Mouse (Mus musculus) cerebellum, adult (tissue): ENCODE results near the gene Ctnnbl1.

Experiments used
- ATAC-seq: cut with Nextera tagmentation; 2 replicates; pipeline ENCODE4 v1.9.2; 2017; ENCODE audit warnings: mild to moderate bottlenecking, moderate library complexity, mixed read lengths; ENCODE audit not compliant: insufficient number of reproducible peaks, low FRiP score, low TSS enrichment

Gene Ctnnbl1

DNA sequence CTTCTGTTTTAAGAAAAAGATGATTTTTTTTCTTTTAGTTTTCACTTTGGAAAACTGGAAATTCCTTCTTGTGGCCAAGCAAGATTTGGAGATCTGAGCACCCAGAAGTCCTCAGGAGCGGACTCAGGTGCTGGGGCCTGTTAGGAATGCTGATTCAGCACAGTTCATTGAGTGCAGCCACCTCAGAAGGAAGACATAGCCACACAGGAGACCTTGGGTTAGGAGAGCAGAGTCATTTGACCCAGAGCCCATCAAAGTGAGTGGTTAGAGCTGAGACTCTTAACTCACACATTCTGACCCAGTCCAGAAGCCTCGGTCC, 77.7 kb downstream of the Ctnnbl1 start:
- ATAC-seq, result no peak

DNA sequence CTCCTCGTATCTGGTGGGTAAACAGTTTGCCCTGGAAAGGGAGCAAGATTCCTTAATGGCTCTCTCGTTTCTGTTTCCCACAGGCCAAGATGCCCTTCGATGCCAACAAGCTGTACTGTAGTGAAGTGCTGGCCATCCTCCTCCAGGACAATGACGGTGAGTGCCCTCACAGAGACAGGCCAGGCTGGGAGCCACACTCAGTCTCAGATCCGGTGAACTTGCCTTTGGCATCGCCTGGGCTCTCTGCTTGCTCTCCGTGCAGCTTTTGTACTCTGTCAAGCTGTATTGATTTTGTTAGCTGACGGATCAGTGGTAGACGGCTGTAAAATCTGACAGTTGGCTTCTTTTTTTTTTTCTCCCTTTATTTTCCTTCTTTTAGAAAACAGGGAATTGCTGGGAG, 80.5 kb downstream of the Ctnnbl1 start:
- ATAC-seq, result no peak

DNA sequence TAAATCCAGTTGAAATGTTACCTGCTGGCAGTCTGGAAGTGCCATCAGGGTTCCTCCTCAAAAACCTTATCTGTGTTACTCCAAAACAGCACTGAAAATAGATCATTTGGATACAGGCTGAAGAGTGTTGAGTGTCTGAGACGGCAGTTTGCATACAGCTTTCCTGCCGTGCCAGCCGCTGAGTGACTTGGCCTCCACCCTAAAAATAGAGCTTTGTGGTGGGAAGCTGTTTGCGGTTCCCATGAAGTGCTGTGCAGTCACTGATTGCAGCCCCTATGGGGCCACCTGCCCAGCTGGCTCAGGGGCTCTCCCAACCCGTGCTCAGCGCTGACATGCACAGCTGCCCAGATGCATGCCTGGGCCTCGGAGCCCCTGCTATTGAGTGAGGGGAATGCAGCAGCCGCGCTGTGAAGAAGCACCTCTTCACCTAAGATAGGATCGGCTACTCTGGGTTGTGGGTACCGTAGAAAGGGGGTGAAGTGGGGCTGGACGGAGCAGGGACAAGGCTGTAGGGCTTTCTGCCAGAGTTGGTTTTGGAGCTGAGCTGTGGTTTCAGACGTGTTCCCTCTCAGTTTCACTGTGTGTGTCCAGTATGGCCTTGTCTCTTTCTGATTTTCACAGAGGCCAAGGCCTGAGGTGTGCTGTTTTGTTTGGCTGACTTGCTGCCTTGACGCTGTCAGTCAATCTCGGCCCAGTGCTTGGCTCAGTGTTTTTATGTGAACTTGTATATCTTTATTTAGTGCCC, 81.5 kb downstream of the Ctnnbl1 start:
- ATAC-seq, result no peak

DNA sequence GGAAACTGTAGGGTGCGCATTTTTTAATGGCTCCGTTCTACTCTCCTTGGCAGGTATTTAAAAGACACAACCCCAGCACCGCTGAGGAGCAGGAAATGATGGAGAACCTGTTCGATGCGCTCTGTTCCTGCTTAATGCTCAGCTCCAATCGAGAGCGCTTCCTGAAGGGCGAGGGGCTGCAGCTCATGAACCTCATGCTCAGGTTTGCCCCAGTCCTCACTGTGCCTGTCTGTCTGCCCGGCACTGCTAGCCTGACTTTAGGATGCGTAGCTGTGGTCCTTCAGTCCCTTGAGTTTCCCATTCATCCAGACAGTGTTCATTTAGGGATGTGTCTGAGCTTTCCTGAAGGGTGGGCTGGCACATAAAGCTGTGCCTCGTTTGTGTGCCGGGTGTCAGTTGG, 82.2 kb downstream of the Ctnnbl1 start:
- no peak for ATAC-seq

DNA sequence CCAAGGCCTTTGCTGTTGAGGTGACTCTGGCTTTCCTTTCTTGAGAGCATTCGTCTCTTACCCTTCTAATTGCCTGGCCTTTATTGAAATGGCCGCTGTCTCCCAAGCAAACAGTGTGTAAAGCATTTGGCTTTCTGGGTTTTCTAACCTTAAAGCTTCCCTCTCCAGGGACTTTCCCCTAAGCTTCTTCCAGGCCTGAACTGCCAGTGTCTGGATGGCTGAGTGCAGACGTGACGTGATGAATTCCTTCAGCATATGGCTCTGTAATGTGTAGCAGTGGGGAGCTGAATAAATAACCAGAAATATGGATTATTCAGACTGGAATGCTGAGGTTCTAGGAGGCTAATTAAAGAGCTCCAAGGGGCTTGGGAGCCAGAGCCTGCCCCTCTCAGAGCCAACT, 84.1 kb downstream of the Ctnnbl1 start:
- ATAC-seq, result no peak

DNA sequence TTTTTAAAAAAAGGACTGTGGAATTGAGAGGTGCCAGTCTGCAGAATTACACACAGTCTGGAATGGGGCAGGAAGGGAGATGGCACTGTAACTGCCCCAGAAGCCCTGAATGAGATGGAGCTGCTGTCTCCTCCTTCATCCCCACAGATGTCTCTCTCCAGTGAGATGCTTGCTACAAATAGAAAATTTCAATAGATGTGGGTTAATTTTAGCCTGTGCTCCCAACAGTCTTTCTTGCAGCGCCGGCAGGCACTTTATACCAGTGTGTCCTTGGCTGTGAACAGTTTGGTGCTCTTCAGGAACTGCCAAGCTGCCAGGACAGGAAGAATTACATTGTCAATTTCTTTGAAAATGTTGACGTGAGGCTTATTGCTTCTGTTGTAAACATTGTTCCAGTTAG, 86.3 kb downstream of the Ctnnbl1 start:
- ATAC-seq, result no peak

DNA sequence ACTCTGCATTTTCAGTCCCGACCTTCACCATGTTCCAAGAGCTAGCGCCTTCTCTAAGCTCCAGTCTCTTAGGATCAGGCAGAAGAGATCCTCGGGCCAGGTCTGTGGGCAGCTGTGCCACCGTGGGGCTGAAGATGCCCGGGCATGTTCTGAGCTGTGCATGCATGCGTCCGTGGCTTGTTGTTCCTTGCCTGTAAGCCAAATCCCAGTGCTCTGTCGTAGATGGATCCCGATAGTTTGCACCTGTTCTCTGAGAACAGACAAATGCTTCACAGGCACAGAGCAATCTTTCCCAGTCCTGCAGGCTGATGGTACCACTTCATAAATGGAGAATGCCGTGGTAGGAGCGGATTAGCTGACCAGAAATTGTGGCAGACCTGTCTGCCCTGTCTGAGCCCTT, 87.0 kb downstream of the Ctnnbl1 start:
- ATAC-seq, result no peak

DNA sequence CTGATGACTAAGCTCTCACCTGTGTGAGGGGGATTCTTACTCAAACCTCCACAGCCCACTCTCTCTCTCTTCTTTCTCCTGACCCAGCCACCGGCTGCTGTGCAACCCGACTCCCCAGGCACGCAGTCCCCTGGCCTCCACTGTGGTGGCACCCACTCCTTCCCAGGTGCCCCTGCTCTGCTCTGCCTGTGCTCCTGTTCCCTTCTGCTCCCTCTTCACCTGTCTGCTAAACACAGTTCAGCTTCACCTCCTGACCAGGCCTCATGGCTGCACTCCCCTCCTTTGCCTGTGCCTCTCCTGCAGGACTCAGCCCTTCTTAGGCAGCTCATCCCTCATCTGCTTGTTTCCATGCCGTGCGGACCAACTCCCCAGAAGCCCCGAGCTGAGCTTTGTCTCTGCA, 92.9 kb downstream of the Ctnnbl1 start:
- no peak for ATAC-seq

DNA sequence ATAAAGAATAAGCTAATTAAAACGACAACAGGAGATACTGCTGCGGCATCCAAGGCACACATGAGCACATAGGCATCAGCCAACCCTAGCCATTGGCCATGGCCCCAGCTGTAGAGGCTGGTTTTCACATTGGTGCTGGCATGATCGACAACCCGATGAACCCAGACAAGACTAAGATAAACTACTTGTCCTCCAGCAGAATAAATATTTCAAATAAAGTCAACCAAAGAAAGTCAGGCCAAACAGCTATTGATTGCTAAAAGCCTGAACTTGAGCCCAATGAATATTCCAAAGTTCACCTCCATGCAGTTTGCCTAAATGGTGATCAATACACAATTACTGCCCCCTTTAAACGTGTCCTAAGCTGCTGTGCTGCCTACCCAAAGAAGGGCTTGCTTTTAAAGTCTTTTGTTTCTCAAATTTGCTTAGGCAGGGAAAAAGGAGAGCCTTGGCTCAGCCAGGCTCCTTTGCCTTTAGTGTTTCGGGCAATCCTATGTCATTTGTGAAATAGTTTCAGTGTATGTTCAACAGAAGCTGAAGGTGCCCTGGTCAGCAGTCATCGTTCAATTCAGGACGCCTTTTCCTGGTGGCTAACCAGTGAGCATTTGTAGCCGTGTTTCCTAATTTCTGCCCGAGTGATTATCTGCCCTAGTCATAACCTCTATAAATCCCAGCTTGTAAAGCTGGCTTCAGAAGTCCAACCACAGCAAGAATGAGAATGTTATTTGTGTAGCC, 93.6 kb downstream of the Ctnnbl1 start:
- no peak for ATAC-seq

DNA sequence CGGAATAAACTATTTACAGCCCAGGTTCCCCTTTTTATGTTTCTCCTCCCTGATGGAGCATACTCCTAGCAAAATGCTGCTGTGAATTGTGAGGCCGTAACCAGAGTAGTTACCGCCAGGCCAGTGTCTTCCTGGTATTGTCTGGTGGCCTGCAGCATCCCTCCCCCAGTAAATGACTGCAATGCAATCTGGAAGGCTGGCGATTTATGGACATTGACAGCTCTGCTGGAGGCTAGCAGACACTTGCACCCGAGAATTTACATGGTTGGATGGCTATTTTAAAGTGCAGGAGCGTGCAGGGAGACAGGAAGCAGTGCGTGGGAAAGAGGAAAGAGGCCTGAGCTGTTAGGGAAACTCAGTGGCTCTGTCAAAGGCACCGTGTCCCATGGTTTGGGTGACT, 99.8 kb downstream of the Ctnnbl1 start:
- ATAC-seq, result no peak

DNA sequence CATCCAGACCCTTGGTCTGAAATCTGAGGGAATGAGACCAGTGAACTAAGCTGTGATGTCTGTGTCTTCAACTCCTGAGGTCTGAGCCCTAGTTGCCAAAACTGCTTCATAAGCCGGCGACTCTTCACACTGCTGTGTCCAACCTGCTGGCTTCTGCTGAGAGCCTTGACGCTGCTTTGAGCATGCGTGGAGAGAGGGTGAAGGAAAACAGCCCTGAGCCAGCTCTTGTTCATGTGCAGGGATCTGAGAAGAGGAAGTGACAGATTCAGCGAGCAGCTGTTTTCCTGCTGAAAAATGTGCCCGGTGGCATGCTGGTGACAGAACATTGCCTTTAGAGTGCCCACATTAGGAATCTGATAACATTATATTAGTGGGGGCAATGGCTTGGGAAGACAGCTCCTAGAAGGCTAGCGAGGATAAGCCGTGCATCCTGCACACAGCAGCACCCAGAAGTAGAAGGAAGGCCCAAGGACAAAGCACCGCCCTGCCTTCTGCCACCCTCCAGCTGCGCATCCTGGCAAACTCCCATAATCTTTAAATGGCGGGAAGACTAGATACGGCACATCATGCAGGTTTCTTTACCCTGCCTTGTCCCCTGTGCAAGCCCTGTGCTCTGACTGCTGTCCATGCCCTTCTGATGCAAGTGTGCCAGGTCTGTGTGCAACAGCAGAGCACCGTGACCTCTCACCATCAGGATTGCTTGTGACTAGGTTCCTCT, 101.2 kb downstream of the Ctnnbl1 start:
- no peak for ATAC-seq

DNA sequence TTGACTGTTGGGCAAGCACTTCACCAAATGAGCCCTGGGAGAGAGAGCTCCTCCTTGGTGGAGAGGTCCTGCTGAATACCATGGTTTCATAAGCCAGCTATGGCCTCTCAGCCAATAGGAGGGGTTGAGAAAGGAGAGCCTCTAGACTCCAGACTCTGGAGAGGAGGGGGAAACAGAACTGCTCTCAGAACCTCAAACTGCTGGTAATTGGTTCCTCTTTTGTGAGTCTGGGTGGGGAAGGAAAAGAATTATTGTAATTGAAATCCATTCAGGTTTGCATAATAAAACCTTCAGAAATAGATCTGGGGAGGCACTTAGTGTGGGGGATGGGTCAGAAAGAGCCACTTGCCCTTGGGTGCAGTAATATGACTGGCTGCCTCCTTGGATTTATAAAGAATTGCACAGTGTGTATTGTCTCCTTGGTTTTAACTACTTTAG, 103.5 kb downstream of the Ctnnbl1 start:
- ATAC-seq, result no peak

DNA sequence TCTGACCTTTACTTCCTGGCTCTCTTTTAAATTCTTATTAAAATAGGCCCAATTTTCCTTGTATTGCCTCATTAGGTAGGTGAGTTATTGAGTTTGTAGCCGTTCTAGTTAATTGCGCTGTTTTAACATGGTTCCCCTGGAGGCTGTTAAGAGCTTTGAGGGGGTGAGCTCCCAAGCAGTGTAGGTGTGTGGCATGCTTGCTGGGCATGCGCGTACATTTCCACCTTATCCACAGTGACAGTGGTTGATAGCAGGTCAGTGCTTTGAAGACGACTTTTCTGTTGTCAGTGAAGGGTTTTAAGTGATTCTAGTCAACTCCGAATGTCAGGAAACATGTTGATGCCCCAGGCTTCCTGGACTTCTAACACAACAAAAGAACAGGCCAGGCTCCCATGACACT, 103.9 kb downstream of the Ctnnbl1 start:
- no peak for ATAC-seq

DNA sequence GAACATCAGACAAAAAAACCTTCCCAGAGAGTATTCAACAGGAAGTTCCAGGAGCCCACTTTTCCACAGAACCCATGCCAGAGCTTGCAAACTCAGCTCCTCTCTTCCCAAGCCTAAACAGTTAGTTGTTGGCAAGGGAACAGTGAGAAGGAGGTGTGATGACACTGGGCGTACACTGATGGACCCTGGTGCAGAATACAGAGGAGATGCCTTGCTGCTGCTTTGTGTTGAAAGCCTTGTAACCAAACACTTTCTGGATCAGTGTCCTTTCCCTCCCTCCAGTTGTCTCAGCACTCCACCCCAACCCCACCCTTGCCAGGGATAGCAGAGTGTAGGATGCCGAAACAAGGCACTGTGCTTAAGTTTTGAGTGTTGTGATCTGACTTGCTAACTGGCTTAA, 107.5 kb downstream of the Ctnnbl1 start:
- ATAC-seq, result no peak

DNA sequence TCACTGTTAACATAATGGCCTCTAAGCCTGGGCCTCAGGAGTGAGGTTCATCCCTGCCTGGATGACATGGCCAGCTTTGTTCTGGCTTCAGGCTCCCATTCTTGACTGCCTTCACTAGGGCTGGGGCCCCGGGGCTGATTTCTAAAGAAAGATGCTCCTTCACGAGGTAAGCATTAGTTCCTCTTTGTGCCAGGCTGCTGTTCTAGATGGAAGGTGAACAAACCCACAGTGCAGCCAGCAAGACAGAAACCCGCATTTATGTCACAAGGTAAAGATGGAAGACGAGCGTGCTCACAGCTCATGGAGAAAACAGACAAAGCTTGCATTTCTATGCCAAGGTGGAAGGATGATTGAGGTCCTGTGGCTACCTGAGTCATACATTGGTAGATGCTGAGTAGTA, 108.6 kb downstream of the Ctnnbl1 start:
- ATAC-seq, result no peak

DNA sequence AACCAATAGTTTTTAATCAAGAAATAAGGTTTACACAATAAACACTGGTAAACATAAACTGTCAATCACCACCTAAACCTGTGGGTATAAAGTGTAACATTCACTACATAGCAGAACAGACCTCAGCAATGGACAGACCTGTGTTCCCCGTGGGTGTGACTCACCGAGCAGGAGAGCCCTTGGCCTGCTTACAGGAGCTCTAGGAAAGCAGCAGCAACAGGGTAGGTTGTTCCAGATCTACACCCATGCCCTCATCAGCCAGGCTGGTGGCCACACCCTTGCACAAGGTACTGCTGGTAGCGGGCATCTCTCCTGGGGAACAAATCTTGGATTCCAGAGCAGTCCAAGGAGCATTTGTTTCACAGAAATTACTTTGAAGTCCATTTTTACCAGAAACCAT, 115.9 kb downstream of the Ctnnbl1 start:
- ATAC-seq, result no peak

DNA sequence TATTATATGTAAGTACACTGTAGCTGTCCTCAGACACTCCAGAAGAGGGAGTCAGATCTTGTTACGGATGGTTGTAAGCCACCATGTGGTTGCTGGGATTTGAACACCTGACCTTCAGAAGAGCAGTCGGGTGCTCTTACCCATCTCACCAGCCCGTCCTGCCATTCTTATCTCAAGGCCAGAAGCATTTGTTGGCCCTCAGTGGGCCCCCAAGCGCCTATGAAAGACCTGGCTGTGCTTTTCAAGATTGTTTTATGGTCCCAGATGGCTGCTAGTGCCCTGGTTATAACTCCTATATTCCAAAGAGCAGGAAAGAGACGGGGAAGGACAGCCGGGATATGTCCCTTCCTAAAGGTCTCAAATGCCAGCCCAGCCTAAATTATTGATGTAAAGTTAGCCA, 118.6 kb downstream of the Ctnnbl1 start:
- no peak for ATAC-seq

DNA sequence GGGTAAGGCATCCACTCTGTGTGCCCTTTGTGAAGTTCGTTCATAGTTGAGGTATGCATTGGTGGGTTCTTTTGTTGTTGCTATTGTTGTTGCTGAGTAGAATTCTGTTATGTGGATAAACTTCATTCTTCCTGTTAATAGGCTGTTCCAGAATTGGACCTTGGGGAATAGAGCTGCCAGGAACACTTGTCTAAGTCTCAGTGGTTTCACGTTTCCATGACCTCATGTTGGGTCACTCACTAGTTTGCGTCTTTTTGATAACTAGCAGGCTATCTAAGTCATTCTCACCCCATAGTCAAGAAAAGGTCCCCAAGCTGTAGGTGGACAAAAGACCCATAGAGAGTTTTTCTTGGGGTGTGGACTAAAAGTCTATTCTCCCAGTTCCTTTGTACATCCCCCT, 120.3 kb downstream of the Ctnnbl1 start:
- no peak for ATAC-seq

DNA sequence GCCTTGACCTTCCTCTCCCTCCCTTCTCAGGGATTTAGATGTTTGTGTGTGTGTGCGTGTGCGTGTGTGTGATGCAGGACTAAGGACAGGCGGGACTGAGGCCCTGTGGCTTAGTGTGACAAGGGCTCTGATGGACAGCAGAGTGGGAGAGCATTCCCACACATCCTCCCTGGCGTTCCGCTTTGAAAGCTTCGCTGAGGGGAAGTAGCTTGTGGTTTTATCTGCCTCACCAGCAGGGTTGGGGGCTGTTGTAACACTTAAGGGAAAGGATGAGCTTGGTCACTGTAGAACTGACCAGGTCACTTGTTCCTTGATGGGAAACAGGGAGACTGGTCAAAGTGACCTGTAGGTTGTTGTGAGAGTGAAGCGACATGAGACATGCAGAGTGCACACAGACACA, 121.1 kb downstream of the Ctnnbl1 start:
- ATAC-seq, result no peak

DNA sequence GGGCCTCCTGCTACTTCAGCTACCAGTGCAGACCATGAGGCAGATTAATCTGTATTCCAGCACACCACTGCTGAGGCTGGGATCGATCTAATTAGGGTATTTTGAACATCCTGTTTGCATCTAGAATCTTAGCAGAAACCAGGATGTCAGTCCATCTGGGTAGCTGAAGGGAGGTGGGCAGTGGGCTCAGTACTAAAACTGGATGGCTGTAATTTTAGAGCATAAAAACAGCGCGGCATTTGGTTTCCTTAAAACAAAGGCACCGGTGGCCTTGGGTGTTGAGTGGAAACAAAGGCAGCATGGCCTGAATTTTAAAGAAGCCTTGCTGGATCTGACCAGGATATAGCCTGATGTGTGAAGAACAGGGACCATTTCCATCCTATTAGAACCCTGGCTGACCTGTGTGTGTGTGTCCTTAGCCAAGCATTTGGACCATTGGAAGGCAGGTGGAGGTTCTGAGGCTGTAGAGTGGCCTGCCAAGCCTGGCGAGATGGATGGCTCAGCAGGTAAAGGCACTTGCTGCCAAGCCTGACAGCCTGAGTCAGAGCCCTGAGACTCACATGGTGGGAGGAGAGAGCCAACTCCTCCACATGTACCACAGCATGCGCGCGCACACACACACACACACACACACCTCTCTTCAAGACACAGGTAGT, 122.0 kb downstream of the Ctnnbl1 start:
- peak; percentile 95 for ATAC-seq

DNA sequence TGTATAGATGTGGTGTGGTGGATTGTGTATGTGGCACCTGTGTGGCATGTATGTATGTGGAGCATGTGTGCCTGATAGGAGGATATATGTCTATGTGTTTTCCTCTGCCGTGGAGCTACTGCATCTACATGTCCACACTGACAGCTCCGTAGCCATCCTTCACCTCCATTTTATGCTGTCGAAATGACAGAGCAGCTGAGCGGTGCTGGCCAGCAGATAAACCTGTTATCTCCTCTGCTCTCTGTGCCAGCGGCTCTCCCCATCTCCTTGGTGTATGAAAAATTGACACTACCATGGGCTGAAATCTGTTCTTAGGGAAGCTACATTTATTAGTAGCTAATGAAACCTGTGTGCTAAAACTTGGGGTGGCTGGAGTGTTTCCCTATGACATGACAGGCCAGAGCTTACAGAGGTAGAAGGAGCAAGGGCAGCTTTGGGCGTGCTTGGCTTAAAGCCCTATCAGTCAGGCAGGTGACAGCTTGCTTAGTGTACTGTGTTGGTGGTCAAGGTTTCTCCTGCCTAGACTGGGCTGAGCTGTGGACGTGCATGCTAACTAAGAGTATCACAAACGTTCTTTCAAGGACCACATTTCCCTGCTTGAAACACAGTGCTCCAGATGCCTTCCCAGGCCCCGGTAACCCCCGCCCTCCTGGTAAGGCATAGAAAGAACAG, 124.2 kb downstream of the Ctnnbl1 start:
- ATAC-seq, result no peak
